Mouse (Mus musculus): ENCODE measurements at regions not wholly inside any gene's neighbourhood (a gene's known extent, or its start where the extent isn't known, plus 50 kb on each side); places are given as distances from the start of the nearest gene placed in this dataset.

DNA sequence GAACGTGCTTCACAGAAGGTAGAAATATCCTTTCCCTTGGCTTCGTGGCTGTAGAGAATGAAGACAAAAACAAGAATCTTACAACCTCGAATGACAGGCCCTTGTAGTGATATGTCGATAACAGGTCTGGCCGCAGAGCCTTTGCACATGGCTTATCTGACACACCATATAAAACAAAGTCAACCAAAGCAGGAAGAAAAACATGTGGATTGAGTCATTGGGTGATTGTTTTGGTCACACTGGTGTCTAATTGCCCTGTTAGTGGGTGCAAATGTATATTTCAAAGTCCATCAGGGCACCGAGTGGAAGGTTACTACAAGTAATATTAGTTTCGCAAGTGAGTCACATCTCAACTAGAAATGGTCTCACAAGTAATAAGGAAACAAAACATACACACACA, 569.9 kb upstream of the Itga1 start:
- no peak for DNase-seq

DNA sequence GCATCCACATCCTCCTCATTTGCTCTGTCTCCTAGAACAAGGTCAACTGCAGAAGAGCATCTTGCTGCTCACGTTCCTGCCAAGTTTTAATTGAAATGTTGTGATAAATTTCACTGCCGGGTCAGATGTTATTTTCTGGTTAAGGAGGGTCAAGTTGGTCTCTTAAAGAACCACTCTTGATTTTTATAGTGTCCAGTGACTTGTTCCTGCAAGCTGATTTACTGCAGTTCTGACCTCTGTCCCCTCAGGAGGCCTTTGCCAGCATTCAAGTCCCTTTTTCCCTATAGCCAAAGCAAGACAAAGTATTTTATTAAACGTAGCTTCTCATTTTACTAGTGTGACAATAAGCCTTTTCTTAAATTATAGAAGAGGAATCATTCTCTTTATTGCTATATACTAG, 567.8 kb upstream of the Itga1 start:
- DNase-seq: no peak

DNA sequence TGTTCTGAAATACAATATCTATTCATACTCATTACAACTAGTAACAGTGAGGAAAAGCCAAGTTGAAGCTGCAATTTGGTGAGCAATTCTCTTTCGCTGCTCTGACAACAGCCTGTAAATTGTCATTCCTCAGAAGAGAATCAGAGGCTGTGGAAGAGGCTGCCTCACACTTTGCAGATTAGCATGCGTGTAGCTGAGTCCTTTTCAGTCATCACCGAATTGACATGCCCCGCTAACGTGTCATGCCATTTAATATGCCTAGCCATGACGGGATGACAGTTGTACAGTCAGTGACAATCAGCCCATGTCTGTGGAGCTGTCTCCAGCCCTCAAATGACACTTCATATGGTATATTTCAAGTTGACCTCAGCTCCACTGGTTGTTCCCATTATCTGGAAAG, 553.4 kb upstream of the Itga1 start:
- no peak for DNase-seq

DNA sequence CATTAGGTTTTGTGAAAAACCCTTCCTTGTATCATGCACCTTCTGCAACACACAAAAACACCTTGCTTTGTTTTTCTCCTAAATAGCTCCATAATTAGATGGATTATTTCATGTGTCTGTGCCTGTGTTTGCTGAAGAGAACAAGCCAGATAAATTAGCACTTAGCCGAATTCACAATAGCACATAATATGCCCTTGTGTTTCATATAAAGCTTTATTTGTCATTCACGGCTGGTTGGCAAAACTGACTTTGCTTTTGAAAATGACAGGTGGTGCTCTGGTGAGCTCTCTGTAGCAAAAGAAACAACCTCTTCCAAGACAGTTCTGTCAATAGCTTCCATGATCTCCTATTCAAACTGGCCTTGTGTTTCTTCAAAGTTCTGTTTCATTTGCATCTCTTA, 551.2 kb upstream of the Itga1 start:
- no peak for DNase-seq

DNA sequence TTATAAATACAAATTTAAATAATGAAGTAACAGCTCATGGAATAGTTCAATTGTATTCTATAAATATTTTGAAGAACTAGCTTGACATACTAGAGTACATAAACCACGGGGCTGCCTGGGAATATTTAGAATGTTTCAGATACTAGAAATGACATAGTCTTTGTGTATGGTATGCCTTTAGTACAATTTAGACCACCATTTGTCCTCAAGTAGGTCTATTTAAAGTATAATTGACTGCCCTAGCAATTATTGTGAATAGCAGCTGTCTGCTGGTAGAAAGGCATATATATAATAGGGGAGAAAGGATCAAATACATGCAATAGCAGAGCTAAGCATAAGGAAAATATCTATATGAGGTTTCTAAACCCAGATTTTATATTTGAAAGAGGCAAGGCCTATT, 550.6 kb upstream of the Itga1 start:
- no peak for DNase-seq

DNA sequence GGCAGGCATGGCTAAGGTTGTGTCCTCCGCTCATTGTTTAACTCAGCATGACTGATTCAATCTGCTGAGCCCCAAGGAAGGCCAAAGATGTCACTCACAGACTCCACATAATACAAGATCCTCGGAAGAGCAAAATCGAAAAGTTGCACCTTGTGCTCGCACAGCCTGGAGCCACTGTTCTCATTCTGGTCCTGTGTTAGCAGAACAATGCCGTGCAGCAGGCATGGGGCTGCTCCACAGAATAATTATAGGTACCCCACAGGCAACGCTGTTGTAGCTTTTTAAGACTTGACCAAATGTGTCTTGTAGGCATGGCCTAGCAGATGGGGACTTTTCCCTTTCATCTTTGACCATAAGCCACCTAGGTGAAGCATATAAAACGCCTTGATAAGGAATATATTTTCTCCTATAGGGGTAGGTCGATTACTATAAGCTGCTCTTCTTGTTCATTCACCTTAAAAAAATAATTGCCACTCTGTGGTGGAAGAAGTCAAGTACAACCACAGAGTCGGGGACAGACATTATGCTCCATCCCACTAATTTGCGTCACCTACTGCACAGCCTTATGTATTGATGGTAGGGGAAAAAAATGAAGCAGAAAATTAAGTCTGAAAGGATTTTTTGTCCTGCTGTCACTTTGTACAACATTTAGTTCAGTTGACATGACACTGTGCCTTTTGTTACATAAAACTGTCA, 529.8 kb upstream of the Itga1 start:
- DNase-seq: no peak

DNA sequence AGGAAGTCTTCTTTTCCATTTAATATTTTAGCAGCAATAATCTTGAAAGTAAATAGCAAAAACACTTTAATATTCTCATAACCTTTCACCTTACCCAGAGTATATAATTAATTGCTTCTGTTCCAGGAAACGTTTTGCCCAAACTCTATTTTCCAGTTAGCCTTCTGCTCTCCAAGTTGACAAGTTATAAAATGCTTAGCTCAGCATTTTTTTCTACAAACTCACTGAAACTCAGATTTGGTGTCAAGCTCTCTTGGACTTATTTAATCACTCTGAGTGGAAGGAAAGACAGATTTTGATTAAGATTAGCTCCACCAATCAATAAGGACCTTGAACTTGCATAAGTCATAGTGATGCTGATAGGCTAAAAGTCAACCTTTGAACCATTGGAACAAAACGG, 528.8 kb upstream of the Itga1 start:
- no peak for DNase-seq

DNA sequence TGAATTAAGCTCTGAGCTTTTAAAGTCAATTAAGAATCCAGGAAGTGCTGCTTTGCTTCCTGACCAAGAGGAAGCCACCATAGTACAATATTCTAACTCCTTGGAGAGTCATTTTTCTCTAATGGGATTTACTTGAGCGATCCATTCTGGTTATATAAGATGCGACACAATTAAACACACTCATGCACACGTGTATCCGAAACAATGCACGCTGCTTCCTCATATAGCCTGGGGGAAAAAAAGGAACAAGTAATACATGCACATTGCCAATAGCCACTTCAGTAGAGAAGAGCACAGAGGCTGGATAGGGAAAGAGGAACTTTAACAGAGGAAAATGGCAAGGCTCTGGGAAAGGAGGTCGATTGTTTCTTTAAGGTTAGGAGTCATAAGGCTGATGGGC, 511.4 kb upstream of the Itga1 start:
- DNase-seq: no peak

DNA sequence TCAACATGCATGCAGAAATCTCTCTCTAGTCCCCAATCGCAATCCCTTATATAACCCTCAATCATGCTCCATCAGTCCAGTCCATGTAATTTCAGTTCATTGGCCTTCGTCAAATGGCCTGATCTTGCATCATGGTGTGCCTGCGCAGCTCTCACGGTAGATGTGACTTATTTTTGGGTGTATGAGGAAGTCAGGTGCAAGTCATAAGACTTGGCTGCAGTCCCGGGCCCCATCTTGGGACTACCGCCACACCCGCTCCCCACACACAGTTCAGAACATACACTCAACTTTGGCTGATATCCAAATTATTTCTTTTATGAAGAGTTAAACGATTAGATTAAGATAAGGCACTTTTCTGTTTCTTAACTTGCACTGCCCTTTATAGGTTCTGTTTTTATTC, 504.7 kb upstream of the Itga1 start:
- no peak for DNase-seq

DNA sequence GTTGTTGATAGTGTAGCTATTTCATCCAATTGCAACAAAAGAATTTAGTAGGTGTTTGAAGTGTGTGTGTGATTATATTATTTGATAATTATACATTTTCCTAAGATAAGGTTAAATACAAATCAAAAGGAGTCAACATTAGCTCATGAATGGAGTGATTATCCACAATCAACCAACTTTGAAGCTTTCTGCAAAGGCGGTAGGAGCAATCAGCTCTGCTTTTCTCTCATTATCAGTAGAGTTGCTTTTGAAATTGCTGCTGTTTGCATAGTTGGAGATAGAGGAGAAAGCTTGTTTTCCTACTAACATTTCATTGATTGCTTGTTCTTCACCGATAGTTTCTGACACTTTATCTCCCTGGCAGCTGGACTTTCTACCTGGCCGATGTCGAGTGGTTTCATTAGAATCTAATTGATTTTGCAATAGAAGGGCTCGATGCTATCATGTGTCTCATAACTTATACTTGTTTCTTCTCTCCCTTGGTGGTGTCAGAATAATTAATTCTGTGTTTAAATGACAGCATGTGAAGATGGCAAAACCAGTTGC, 493.4 kb upstream of the Itga1 start:
- no peak for DNase-seq

DNA sequence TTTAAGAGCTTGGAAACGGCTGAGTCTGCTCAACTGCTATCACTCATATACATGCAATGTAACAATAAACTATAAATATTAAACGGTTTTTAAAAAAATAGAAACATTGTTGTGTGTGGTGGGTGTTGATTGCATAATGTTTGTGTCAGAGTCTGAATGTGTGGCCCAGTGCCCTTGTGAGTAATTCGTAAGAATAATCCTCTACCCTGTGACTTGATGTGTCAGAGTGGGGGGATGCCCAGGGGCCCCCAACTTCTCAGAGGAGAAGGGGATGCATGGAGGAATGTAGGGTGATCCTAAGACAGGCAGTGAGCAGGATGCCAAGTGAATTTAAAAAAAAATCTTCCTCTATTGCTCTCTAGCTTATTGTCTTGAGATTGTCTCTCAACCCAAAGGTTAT, 474.2 kb upstream of the Itga1 start:
- DNase-seq: no peak

DNA sequence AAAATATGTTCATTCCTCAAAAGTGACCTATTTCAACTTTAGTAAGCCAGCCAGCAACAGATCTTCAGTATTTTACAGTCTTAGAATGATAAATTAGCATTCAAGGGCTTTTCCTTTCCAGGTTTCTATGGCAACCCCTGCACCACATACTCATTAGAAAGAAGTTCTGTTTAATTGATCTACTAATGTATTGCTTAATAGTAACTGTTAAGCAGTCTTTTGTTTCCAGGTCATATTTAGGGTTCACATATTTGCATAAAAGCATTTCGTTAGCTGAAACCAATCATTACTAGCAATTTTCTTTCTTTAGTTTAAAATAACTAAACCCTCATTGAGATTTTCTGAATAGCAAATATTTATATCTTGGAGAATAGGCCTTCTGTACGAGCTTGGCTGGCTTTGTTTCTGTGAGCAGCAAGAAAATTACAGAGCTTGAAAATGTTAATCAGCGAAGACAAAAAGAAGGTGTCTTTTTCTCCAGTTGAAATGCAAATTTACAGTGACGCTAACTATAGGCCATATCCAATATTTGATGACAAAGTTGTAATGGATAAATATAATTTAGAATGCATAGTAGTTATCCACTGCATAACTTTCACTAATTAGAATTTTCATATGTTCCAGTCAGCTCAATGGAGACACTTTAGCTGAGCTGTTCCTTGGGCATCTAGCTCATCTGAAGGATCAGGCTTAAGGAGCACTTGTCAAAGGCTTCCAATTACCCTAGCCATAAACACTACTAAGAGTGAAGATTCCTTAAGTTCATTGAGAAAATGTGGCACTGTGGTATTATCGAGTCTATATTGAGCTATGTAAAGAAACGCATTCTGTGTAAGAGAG, 473.5 kb upstream of the Itga1 start:
- no peak for DNase-seq

DNA sequence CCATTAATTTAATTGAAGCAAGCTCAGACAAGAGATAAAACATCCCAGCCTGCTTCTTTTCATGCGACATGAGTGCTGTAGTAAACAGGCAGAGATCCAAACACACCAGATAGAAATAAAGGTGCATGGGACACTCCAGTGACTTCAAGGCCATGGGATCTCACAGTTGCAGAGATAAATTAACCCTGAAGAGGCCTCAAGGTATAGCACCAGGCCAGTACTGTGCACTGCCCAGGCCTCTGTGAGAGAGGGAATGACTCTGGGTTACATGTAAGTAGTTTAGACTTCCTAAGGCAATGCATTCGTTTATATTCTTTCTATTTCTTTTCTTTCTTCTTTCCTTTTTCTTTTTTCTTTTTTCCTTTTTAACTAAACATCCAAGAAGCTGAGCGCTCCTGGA, 439.4 kb upstream of the Itga1 start:
- DNase-seq: no peak

DNA sequence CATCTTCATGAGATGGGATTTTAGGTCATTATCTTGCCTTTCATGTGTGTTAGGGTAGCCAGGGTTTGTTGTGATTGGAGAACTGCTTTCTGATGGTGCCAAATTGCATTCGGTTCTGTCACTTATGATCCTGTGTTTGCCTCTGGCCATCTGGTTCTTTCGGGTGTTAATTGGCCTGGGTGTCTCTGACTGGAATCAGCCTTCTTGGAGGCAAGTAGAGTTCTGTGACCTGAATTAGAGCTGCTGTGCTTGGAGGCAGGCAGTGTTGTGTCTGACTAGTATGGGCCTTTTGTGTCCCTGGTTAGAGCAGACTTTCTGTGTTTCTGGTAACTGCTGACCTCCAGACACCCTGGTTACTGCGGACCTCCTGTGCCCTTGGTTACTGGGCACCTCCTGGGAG, 434.1 kb upstream of the Itga1 start:
- DNase-seq: no peak

DNA sequence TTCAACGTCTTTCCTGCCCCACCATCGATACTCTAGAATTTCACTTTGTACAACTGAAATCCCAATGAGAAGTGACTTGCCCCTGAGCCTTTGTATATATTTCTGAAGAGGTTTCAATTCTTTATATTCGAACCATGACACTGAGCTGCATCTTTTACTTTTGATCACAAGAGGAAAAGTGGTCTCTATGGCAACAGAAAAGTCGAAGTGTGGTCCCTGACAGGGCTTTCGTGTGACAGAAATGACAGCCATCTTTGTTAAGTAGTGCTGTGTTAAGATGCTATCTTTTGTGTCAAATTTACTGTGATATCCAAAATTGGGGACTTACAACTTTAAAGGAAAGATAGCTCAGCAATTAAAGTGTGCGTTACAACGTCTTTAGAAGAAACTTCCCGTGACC, 412.1 kb upstream of the Itga1 start:
- no peak for DNase-seq

DNA sequence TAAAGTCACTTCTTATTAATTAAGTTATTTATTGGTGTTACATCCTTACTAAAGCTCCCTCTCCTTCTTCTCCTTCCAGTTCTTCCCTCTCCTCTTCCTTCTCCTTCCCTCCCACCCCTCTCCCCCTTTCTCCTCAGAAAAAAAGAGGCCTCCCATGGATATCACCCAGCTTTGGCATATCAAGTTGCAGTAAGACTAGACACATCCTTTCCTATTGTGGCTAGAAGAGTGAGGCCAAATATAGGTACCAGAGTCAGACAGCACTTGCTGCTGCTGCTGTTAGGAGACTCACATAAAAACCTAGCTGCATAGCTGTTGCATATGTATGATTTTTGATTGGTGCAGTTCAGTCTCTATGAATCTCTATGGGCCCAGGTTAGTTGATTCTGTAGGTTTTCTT, 410.4 kb upstream of the Itga1 start:
- DNase-seq: no peak

DNA sequence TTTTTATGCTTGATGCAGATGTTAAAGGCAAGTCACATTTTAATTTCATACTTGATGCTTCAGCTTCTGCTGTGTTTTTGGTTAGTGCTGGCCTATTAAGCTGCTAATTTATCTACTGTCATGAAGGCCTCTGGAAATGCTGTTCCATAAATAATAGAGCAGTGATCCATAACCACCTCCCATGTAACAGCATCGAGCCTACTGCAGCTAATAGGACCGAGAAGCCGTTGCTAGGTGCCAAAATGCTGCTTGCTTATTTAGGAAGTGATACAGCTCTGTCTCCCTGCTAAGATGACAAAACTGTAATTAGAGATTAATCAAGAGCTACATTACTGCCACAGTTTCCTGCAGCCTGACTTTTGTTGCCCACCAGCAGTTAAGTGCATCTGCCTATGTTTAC, 406.9 kb upstream of the Itga1 start:
- no peak for DNase-seq

DNA sequence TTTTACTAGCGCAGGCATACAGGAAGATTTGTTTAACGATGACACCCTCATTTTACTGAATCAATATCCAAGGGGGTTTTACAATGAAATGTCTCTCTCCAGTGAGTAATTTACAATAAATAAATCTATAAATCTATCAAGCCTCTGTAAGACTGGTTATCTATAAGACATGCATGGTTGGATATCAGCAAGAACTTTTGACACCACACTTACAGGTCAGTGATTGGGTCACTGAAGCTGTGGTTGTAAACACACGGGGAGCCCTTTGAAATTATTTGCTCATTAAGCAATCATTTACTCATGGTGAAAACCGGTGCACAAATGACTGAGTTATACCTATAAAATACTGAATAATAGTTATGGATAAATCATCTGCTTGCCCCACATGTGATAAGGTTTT, 392.6 kb upstream of the Itga1 start:
- no peak for DNase-seq

DNA sequence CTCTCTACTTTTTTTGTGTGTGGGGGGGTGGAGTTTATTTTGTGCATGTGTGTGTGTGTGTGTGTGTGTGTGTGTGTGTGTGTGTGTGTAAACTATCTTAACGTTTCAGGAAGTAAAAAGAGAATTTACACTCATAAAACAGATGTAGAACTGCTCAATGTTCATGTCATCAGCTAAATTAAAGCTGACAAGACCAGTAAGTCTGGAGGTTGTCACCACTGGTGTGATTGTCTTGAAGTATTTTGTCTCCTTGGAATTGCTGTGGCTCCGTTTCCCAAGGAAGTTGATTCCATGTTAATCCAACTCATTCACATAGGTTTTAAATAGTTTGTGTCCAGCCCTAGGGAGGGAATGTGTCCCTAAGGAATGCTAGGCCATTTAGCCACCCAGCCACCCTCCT, 374.1 kb upstream of the Itga1 start:
- no peak for DNase-seq

DNA sequence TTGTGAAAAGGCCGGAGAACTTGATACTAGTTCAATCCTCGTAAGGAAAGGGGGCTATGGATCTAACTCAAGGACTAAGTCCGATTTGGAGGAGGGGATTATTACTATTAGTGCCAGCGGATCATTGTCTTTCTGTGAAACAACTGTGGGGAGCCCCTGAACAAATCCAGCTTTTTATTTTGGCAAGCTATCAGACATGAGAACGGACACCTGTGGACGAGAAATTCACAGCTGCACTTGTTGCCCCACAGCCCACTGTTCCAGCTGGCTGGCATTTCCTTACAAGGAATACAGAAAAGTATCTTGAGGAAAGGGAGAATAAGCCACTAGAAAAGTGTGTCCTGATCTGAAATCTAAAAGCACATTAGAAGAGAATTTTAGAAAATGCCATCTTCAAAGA, 363.9 kb upstream of the Itga1 start:
- DNase-seq: no peak

DNA sequence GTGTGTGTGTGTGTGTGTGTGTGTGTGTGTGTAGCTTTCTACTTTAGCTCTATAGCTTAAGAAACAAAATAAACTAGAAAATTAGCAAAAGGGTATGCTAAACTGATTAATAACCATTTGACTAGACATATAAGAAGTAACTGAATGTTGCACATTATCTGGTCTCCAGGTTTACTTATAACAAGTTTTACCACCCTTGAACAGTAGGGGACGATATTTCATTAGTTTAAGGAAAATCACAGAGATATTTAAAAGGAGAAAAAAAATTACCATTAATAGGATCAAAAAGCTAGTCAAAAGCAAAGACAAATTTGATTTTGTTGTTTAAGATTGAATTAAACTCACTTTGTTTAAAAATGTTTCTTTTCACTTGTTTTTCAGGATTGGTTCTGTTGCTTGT, 349.5 kb upstream of the Itga1 start:
- DNase-seq: no peak

DNA sequence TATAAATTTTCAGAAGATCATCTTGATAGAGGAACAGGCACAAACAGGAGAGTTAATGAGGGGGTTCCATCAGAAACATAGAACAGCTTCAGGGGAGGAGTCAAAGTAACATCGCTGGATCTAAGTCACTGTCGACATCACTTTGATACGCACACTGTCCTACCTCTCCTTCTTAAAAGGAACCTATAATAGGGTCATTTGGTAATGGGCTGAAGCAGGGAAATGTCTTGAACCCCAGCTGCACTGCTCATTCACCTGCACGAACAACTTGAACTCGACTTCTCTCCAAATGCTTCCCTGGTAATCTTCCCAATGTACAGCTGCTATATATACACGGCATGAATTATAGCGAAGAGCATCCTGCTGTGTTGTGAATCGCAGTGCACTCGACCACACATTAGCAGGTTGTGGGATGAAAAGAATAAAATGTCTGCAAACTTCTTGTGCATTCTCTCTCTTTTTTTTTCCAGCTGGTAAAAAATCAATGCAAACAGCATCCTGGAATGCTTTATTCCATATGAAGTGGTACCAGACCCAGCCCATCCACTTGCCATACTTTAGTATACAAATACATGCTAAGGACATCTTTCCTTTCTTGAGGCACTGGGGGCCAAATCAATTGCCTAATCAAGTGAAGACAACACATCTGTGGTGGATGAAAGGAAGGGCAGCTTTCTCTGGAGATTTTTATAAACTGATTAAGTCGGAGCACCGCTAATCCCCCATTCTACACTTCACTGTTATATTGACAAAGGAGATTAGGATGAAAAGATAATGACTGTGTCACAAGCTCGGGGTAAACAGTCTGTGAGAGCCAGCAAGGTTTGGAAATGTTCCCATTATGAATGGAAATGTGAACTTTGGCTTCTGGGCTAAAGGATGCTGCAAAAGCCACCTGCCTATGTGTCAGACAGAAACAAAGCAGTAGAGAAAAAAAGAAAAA, 325.6 kb upstream of the Itga1 start:
- DNase-seq: no peak

Measured in thymus, postnatal 14 days (tissue).